Mouse (Mus musculus): ENCODE measurements around the gene Psg22.
"Not testable (repeated sequence)": the region's sequence is repeated elsewhere in the genome, so short reads cannot be mapped to it uniquely, and the experiment has no call there.

The Psg22 gene

GRCm38 (mm10) chr7:18717790-18718189 is at the start of gene Psg22:
TSS of gene Psg22 (plus strand) at chr7:18718090.
- no peak for DNase-seq (ENCODE audit: low spot score)

- DNase-seq (ENCODE audit: low spot score): peak; percentile 36
Measured at GRCm38 (mm10) chr7:18679772-18680171, 38.1 kb upstream of the Psg22 start.

GRCm38 (mm10) chr7:18685586-18685985 is 32.3 kb upstream of the Psg22 start:
- no peak for DNase-seq (ENCODE audit: low spot score)

GRCm38 (mm10) chr7:18686085-18686484 is 31.8 kb upstream of the Psg22 start, which contains the start of gene Psg20:
TSS of gene Psg20 (minus strand) at chr7:18686185.
- DNase-seq (ENCODE audit: low spot score): no peak

- DNase-seq (ENCODE audit: low spot score): not testable (repeated sequence)
Measured at GRCm38 (mm10) chr7:18710331-18710730, 7.6 kb upstream of the Psg22 start.

- DNase-seq (ENCODE audit: low spot score): no peak
Measured at GRCm38 (mm10) chr7:18710846-18711245, 7.0 kb upstream of the Psg22 start.

- DNase-seq (ENCODE audit: low spot score): no peak
Measured at GRCm38 (mm10) chr7:18715546-18715945, 2.3 kb upstream of the Psg22 start.

- no peak for DNase-seq (ENCODE audit: low spot score)
Measured at GRCm38 (mm10) chr7:18724001-18724400, 6.1 kb downstream of the Psg22 start.

- DNase-seq (ENCODE audit: low spot score): not testable (repeated sequence)
Measured at GRCm38 (mm10) chr7:18725931-18726330, 8.0 kb downstream of the Psg22 start.

GRCm38 (mm10) chr7:18728391-18728790 is 10.5 kb downstream of the Psg22 start:
- DNase-seq (ENCODE audit: low spot score): no peak

GRCm38 (mm10) chr7:18733111-18733510 is 15.2 kb downstream of the Psg22 start:
- DNase-seq (ENCODE audit: low spot score): no peak

GRCm38 (mm10) chr7:18734451-18734850 is 16.6 kb downstream of the Psg22 start:
- no peak for DNase-seq (ENCODE audit: low spot score)

- DNase-seq (ENCODE audit: low spot score): no peak
Measured at GRCm38 (mm10) chr7:18746189-18746860, 28.4 kb downstream of the Psg22 start.

- not testable (repeated sequence) for DNase-seq (ENCODE audit: low spot score)
Measured at GRCm38 (mm10) chr7:18747420-18747819, 29.5 kb downstream of the Psg22 start.

GRCm38 (mm10) chr7:18748994-18749895 is 31.4 kb downstream of the Psg22 start:
- no peak for DNase-seq (ENCODE audit: low spot score)

- DNase-seq (ENCODE audit: low spot score): peak; percentile 64
Measured at GRCm38 (mm10) chr7:18749896-18750477, 32.1 kb downstream of the Psg22 start.

GRCm38 (mm10) chr7:18760152-18760551 is 42.3 kb downstream of the Psg22 start:
- not testable (repeated sequence) for DNase-seq (ENCODE audit: low spot score)

- DNase-seq (ENCODE audit: low spot score): not testable (repeated sequence)
Measured at GRCm38 (mm10) chr7:18762885-18763284, 45.0 kb downstream of the Psg22 start.

Measured in layer of hippocampus, adult 11-12 months (tissue).